Mouse (Mus musculus) embryonic facial prominence, embryonic 13.5 days (tissue): ENCODE results near the gene Tmem268. TPM values are rescaled to one million over a fixed set of nuclear protein-coding genes. Genes with fewer than 3 reads are reported as not detected.

Source experiments
- ATAC-seq: fragments of 200-750 bp; cut with Nextera tagmentation; 2 replicates; pipeline ENCODE4 v1.8.0; 2017; ENCODE audit warnings: low read depth; ENCODE audit not compliant: insufficient number of reproducible peaks, insufficient read depth, low FRiP score, low TSS enrichment
- H3K27ac ChIP-seq: fragments of 300-500 bp; sonication (generic); 2 replicates; pipeline ENCODE4 v1.5.1; 2015; ENCODE audit warnings: moderate library complexity, mild to moderate bottlenecking, inconsistent platforms
- H3K27me3 ChIP-seq: fragments of 300-500 bp; sonication (generic); 2 replicates; pipeline ENCODE4 v1.6.1; 2015; ENCODE audit warnings: mild to moderate bottlenecking, inconsistent platforms
- H3K36me3 ChIP-seq: fragments of 300-500 bp; sonication (generic); 2 replicates; pipeline ENCODE4 v1.6.1; 2015; ENCODE audit warnings: mild to moderate bottlenecking, inconsistent platforms
- H3K4me1 ChIP-seq: fragments of 300-500 bp; sonication (generic); 2 replicates; pipeline ENCODE4 v1.6.1; 2015; ENCODE audit warnings: inconsistent platforms
- H3K4me2 ChIP-seq: fragments of 300-500 bp; sonication (generic); 2 replicates; pipeline ENCODE4 v1.6.1; 2015; ENCODE audit warnings: moderate library complexity, mild to moderate bottlenecking, inconsistent platforms
- H3K4me3 ChIP-seq: fragments of 300-500 bp; sonication (generic); 2 replicates; pipeline ENCODE4 v1.5.1; 2015; ENCODE audit warnings: mild to moderate bottlenecking, inconsistent platforms
- H3K9ac ChIP-seq: fragments of 300-500 bp; sonication (generic); 2 replicates; pipeline ENCODE4 v1.6.1; 2015; ENCODE audit warnings: mild to moderate bottlenecking, inconsistent platforms
- H3K9me3 ChIP-seq: fragments of 300-500 bp; sonication (generic); 2 replicates; pipeline ENCODE4 v1.6.1; 2016; ENCODE audit warnings: inconsistent platforms
- WGBS: fragments of 180-500 bp; shearing (Covaris S2); methylation state at CpG from one replicate; pipeline ENCODE4 v1.1.7; 2015; ENCODE audit warnings: mixed read lengths; 5-methylcytosine and 5-hydroxymethylcytosine counted together
- polyA plus RNA-seq: library from polyadenylated mRNA; unstranded; fragments of >200 nt; fragmentation: Nextera tagmentation; extraction: Ambion mirVana; gene quantifications from 2 replicates; pipeline ENCODE4 v1.2.1, GENCODE M21; 2015

Tmem268 gene
- polyA plus RNA-seq, 1 experiment from 2014 or later: 10.7 TPM

- peak overlapping the region; percentile 78; the same call in 1 of the 2 replicates for H3K27ac ChIP-seq
- H3K9me3 ChIP-seq: no peaks in the 10 kb centered on the region
- H3K4me1 ChIP-seq: peaks cover 47% of the 10 kb centered on the region
- no peak for ATAC-seq
- H3K36me3 ChIP-seq: peaks cover 24% of the 10 kb centered on the region
- WGBS: 28% methylated on average over 16 of the region's 16 CpGs
- H3K9ac ChIP-seq: no peak overlapping the region
- H3K4me3 ChIP-seq: no peak overlapping the region; the same call in 1 of the 2 replicates
- H3K27me3 ChIP-seq: no peaks in the 10 kb centered on the region
- H3K4me2 ChIP-seq: peak overlapping the region; percentile 78
Measured at GRCm38 (mm10) chr4:63557124-63558059, 1.2 kb upstream of the Tmem268 start.

GRCm38 (mm10) chr4:63559127-63559697 is 631 bp downstream of the Tmem268 start:
- H3K36me3 ChIP-seq: peaks cover 19% of the 10 kb centered on the region
- 24% methylated on average over 9 of the region's 9 CpGs for WGBS
- H3K9me3 ChIP-seq: no peaks in the 10 kb centered on the region
- H3K27me3 ChIP-seq: no peaks in the 10 kb centered on the region
- peaks cover 48% of the 10 kb centered on the region for H3K4me1 ChIP-seq
- peak overlapping the region; percentile 78 for H3K27ac ChIP-seq
- H3K9ac ChIP-seq: peak overlapping the region; percentile 88
- peak overlapping the region; percentile 67 for H3K4me3 ChIP-seq
- 0 out of 2 replicates have a peak, but pooled peaks have one; percentile 17 for ATAC-seq
- peak overlapping the region; percentile 78 for H3K4me2 ChIP-seq

- peaks cover 19% of the 10 kb centered on the region for H3K36me3 ChIP-seq
- no peak overlapping the region for H3K9ac ChIP-seq
- no peaks in the 10 kb centered on the region for H3K9me3 ChIP-seq
- H3K27me3 ChIP-seq: no peaks in the 10 kb centered on the region
- WGBS: 64% methylated on average over 8 of the region's 8 CpGs
- ATAC-seq: no peak
- peaks cover 48% of the 10 kb centered on the region for H3K4me1 ChIP-seq
- H3K27ac ChIP-seq: peak overlapping the region; percentile 63; the same call in 1 of the 2 replicates
- peak overlapping the region; percentile 78 for H3K4me2 ChIP-seq
- no peak overlapping the region for H3K4me3 ChIP-seq
Measured at GRCm38 (mm10) chr4:63560079-63560478, 1.5 kb downstream of the Tmem268 start.

- WGBS: 74% methylated on average over 7 of the region's 7 CpGs
Measured at GRCm38 (mm10) chr4:63561861-63562675, 3.5 kb downstream of the Tmem268 start.

GRCm38 (mm10) chr4:63562742-63563141 is 4.2 kb downstream of the Tmem268 start:
- 84% methylated on average over 4 of the region's 4 CpGs for WGBS
- ATAC-seq: no peak
- no peaks in the 10 kb centered on the region for H3K9me3 ChIP-seq

More at GRCm38 (mm10) chr4:63561861-63562675, 3.5 kb downstream of the Tmem268 start:
- Histone ChIP-seq H3K9ac (no peak overlapping the region), H3K4me2 (no peak overlapping the region), H3K27ac (no peak overlapping the region), H3K4me1 (peaks cover 44% of the 10 kb centered on the region), H3K4me3 (no peak overlapping the region), H3K9me3 (no peaks in the 10 kb centered on the region), H3K27me3 (no peaks in the 10 kb centered on the region), H3K36me3 (peaks cover 27% of the 10 kb centered on the region)
- no peak for ATAC-seq

GRCm38 (mm10) chr4:63567712-63568390 is 9.3 kb downstream of the Tmem268 start:
- peaks cover 43% of the 10 kb centered on the region for H3K36me3 ChIP-seq
- WGBS: 87% methylated on average over 10 of the region's 10 CpGs
- no peak overlapping the region for H3K4me2 ChIP-seq
- no peaks in the 10 kb centered on the region for H3K9me3 ChIP-seq
- ATAC-seq: no peak
- H3K27ac ChIP-seq: no peak overlapping the region
- H3K9ac ChIP-seq: no peak overlapping the region
- H3K4me1 ChIP-seq: peaks cover 23% of the 10 kb centered on the region
- no peak overlapping the region for H3K4me3 ChIP-seq
- H3K27me3 ChIP-seq: no peaks in the 10 kb centered on the region

More at GRCm38 (mm10) chr4:63562742-63563141, 4.2 kb downstream of the Tmem268 start:
- no peaks in the 10 kb centered on the region for H3K27me3 ChIP-seq
- H3K4me2 ChIP-seq: no peak overlapping the region
- H3K27ac ChIP-seq: no peak overlapping the region
- H3K4me3 ChIP-seq: no peak overlapping the region
- H3K36me3 ChIP-seq: peaks cover 29% of the 10 kb centered on the region
- H3K9ac ChIP-seq: no peak overlapping the region
- peaks cover 37% of the 10 kb centered on the region for H3K4me1 ChIP-seq

GRCm38 (mm10) chr4:63569322-63569721 is 10.7 kb downstream of the Tmem268 start:
- H3K4me3 ChIP-seq: no peak overlapping the region
- H3K27me3 ChIP-seq: no peaks in the 10 kb centered on the region
- ATAC-seq: no peak
- no peaks in the 10 kb centered on the region for H3K9me3 ChIP-seq
- peaks cover 50% of the 10 kb centered on the region for H3K36me3 ChIP-seq
- H3K9ac ChIP-seq: no peak overlapping the region
- H3K27ac ChIP-seq: peak overlapping the region; percentile 76; the same call in 1 of the 2 replicates
- peaks cover 23% of the 10 kb centered on the region for H3K4me1 ChIP-seq
- H3K4me2 ChIP-seq: no peak overlapping the region
- 84% methylated on average over 8 of the region's 8 CpGs for WGBS

- no peak for ATAC-seq
- H3K27ac ChIP-seq: peak overlapping the region; percentile 76
Measured at GRCm38 (mm10) chr4:63570208-63570781, 11.7 kb downstream of the Tmem268 start.

GRCm38 (mm10) chr4:63572621-63573020 is 14.0 kb downstream of the Tmem268 start:
- Histone ChIP-seq H3K9me3 (no peaks in the 10 kb centered on the region), H3K27me3 (no peaks in the 10 kb centered on the region), H3K27ac (no peak overlapping the region), H3K9ac (no peak overlapping the region), H3K4me2 (no peak overlapping the region), H3K4me1 (peaks cover 23% of the 10 kb centered on the region), H3K4me3 (no peak overlapping the region), H3K36me3 (peaks cover 37% of the 10 kb centered on the region)
- WGBS: 90% methylated on average over 5 of the region's 5 CpGs
- ATAC-seq: 0 out of 2 replicates have a peak, but pooled peaks have one; percentile 15

More at GRCm38 (mm10) chr4:63570208-63570781, 11.7 kb downstream of the Tmem268 start:
- no peaks in the 10 kb centered on the region for H3K9me3 ChIP-seq
- no peaks in the 10 kb centered on the region for H3K27me3 ChIP-seq
- 27% methylated on average over 7 of the region's 7 CpGs for WGBS
- peaks cover 47% of the 10 kb centered on the region for H3K36me3 ChIP-seq
- H3K4me3 ChIP-seq: no peak overlapping the region
- no peak overlapping the region for H3K9ac ChIP-seq
- no peak overlapping the region for H3K4me2 ChIP-seq
- peaks cover 23% of the 10 kb centered on the region for H3K4me1 ChIP-seq

- Histone ChIP-seq H3K4me2 (no peak overlapping the region), H3K4me1 (peaks cover 23% of the 10 kb centered on the region), H3K9me3 (no peaks in the 10 kb centered on the region), H3K9ac (no peak overlapping the region), H3K4me3 (no peak overlapping the region), H3K36me3 (peaks cover 18% of the 10 kb centered on the region), H3K27me3 (no peaks in the 10 kb centered on the region), H3K27ac (no peak overlapping the region)
- ATAC-seq: no peak
- WGBS: 80% methylated on average over 14 of the region's 14 CpGs
Measured at GRCm38 (mm10) chr4:63579649-63580048, 21.1 kb downstream of the Tmem268 start.
